Mouse (Mus musculus) forebrain, embryonic 14.5 days (tissue): ENCODE measurements around the gene Brms1l. TPM values are rescaled to one million over a fixed set of nuclear protein-coding genes. Genes with fewer than 3 reads are reported as not detected.

Experiments used
- ATAC-seq: fragments of 200-750 bp; cut with Nextera tagmentation; 2 replicates; pipeline ENCODE4 v1.8.0; 2017; ENCODE audit warnings: mild to moderate bottlenecking, moderate library complexity
- DNase-seq: peaks from one replicate; pipeline ENCODE4 v3.0.0-alpha.2; 2015; ENCODE audit warnings: low spot score
- H3K27ac ChIP-seq: fragments of 300-500 bp; sonication (generic); 2 replicates; pipeline ENCODE4 v1.5.1; 2014; ENCODE audit warnings: low read depth, mild to moderate bottlenecking, control low read depth, low read length, moderate library complexity
- H3K27me3 ChIP-seq: fragments of 300-500 bp; sonication (generic); replicated peaks from 2 replicates; pipeline ENCODE4 v1.6.1; 2014; ENCODE audit warnings: low read length, control low read depth, mixed read lengths; ENCODE audit not compliant: control insufficient read depth, insufficient read depth
- H3K36me3 ChIP-seq: fragments of 300-500 bp; sonication (generic); 2 replicates; pipeline ENCODE4 v1.6.1; 2014; ENCODE audit warnings: low read length, control low read depth; ENCODE audit not compliant: control insufficient read depth, insufficient read depth
- H3K4me1 ChIP-seq: fragments of 300-500 bp; sonication (generic); 2 replicates; pipeline ENCODE4 v1.6.1; 2014; ENCODE audit warnings: antibody characterized with exemption, low read length, control low read depth; ENCODE audit not compliant: control insufficient read depth, insufficient read depth
- H3K4me2 ChIP-seq: fragments of 300-500 bp; sonication (generic); 2 replicates; pipeline ENCODE4 v1.6.1; 2014; ENCODE audit warnings: mild to moderate bottlenecking, control low read depth, low read length
- H3K4me3 ChIP-seq: fragments of 300-500 bp; sonication (generic); 2 replicates; pipeline ENCODE4 v1.5.1; 2014; ENCODE audit warnings: low read depth, low read length, control low read depth
- H3K9ac ChIP-seq: fragments of 300-500 bp; sonication (generic); 2 replicates; pipeline ENCODE4 v1.6.1; 2014; ENCODE audit warnings: mild to moderate bottlenecking, low read length, control low read depth, moderate library complexity
- H3K9me3 ChIP-seq: fragments of 300-500 bp; sonication (generic); replicated peaks from 2 replicates; pipeline ENCODE4 v1.6.1; 2016; ENCODE audit warnings: low read length, control low read depth, mixed read lengths; ENCODE audit not compliant: control insufficient read depth
- WGBS: fragments of 180-500 bp; shearing (Covaris S2); extraction: QIAGEN DNeasy Blood & Tissue Kit; methylation state at CpG from one replicate; pipeline ENCODE4 v1.1.7; 2014; 5-methylcytosine and 5-hydroxymethylcytosine counted together
- microRNA-seq: library from miRNA; unstranded; fragments of <30 nt; microRNA quantifications from one replicate; pipeline ENCODE4, GENCODE M21; 2016
- polyA plus RNA-seq: library from polyadenylated mRNA; unstranded; fragments of >200 nt; fragmentation: Nextera tagmentation; extraction: Ambion mirVana; gene quantifications from 2 replicates; pipeline ENCODE4 v1.2.1, GENCODE M21; 2014

Brms1l gene
- polyA plus RNA-seq, 1 experiment from 2014 or later = 45.1 TPM

- Histone ChIP-seq H3K27me3 (no peaks in the 10 kb centered on the region), H3K27ac (no peak overlapping the region), H3K36me3 (no peaks in the 10 kb centered on the region), H3K9ac (no peak overlapping the region), H3K9me3 (no peaks in the 10 kb centered on the region), H3K4me2 (no peak overlapping the region), H3K4me1 (no peaks in the 10 kb centered on the region), H3K4me3 (no peak overlapping the region)
- WGBS = 83% methylated on average over 1 of the region's 1 CpGs
- ATAC-seq = no peak
- DNase-seq = no peak
Measured at GRCm38 (mm10) chr12:55904801-55905200, 68.7 kb downstream of the Brms1l start.

DNA sequence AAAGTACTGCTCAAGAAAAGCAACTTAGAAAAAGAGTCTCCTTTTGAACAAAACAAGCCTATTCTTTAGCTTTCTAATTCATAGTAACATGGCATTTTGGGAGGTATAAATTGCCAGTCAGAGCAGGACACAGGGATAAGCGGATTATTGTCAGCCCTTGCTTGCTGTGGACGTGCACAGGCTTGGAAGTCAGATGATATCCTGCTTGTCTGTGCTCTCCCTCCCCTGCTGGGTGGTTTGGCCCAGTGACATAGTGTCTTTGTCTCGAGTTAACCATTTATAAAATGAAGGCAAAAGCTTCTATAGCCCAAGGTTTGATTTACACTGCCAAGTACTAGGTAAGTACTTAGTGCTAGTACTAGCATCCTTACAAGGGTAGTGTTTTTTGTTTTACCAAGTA is 76.0 kb downstream of the Brms1l start:
- no peaks in the 10 kb centered on the region for H3K27me3 ChIP-seq
- H3K36me3 ChIP-seq = no peaks in the 10 kb centered on the region
- DNase-seq (no peak), ATAC-seq (no peak)
- peaks cover 3% of the 10 kb centered on the region; the same call in 1 of the 2 replicates for H3K4me1 ChIP-seq
- no peak overlapping the region for H3K4me3 ChIP-seq
- no peak overlapping the region for H3K27ac ChIP-seq
- H3K4me2 ChIP-seq = no peak overlapping the region
- no peaks in the 10 kb centered on the region for H3K9me3 ChIP-seq
- H3K9ac ChIP-seq = no peak overlapping the region
- WGBS = 12% methylated on average over 3 of the region's 3 CpGs

DNA sequence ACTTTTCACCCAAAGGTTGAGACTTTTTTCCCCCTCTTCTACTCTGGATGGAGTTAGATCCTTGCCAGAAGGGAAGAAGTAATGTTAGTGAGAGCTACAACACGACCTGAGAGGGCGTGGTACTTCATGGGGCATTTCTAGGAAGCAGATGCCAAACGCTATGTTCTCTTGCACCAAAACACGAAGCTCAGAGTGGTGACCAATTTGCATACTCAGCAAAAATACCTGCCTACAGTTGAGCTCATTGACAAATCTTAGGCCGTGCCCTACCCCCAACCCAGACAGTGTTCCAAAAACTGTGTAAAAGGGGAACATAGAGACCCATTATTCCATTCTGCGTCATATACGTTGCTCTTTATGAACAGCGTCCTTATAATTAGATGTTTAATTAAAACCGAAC is 77.1 kb downstream of the Brms1l start:
- DNase-seq (no peak), ATAC-seq (no peak)
- no peak overlapping the region for H3K4me3 ChIP-seq
- H3K36me3 ChIP-seq = no peaks in the 10 kb centered on the region
- H3K27ac ChIP-seq = no peak overlapping the region
- WGBS = 40% methylated on average over 9 of the region's 9 CpGs
- no peaks in the 10 kb centered on the region for H3K27me3 ChIP-seq
- H3K9me3 ChIP-seq = no peaks in the 10 kb centered on the region
- H3K9ac ChIP-seq = no peak overlapping the region
- H3K4me2 ChIP-seq = no peak overlapping the region
- H3K4me1 ChIP-seq = peaks cover 3% of the 10 kb centered on the region; the same call in 1 of the 2 replicates

- 17% methylated on average over 8 of the region's 8 CpGs for WGBS
- no peak overlapping the region for H3K4me2 ChIP-seq
- H3K27me3 ChIP-seq = no peaks in the 10 kb centered on the region
- H3K36me3 ChIP-seq = no peaks in the 10 kb centered on the region
- H3K4me3 ChIP-seq = no peak overlapping the region
- DNase-seq = no peak
- ATAC-seq = no peak
- H3K4me1 ChIP-seq = peaks cover 3% of the 10 kb centered on the region; the same call in 1 of the 2 replicates
- H3K9me3 ChIP-seq = no peaks in the 10 kb centered on the region
- no peak overlapping the region for H3K9ac ChIP-seq
- H3K27ac ChIP-seq = no peak overlapping the region
Measured at GRCm38 (mm10) chr12:55916250-55916649, 80.1 kb downstream of the Brms1l start.

DNA sequence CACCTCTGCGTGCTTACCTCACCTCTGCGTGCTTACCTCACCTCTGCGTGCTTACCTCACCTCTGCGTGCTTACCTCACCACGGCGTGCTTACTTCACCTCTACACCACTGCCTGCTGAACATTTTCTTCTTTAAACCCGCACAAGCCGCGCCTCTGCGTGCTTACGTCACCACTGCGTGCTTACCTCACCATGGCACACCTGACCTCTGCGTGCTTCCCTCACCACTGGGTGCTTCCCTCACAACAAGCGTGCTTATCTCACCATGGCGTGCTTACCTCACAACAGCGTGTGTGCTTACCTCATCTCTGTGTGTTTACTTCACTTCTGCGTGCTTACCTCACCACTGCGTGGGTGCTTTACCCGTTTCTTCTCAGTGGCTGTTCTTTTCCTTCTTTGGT is 80.9 kb downstream of the Brms1l start:
- Histone ChIP-seq H3K4me3 (no peak overlapping the region), H3K9me3 (no peaks in the 10 kb centered on the region), H3K36me3 (no peaks in the 10 kb centered on the region), H3K4me1 (peaks cover 3% of the 10 kb centered on the region; the same call in 1 of the 2 replicates), H3K9ac (no peak overlapping the region), H3K27ac (no peak overlapping the region), H3K27me3 (no peaks in the 10 kb centered on the region), H3K4me2 (no peak overlapping the region)
- DNase-seq (no peak), ATAC-seq (no peak)
- WGBS = 95% methylated on average over 19 of the region's 19 CpGs

Small RNA genes lying within 50 kb of the gene (microRNA-seq; reads per million reads assigned to microRNA genes)
- gene Gm23394 = 2.3 reads per million, percentile 13 among the genes with 10 or more reads in this experiment

Other genes with a start within 250 kb of the Brms1l start
- 1.9 and 2.3 TPM in 2 replicates for gene Insm2, start 236.9 kb upstream of the Brms1l start, polyA plus RNA-seq
- 16.6 and 22.2 TPM in 2 replicates for gene Ralgapa1, start 15.2 kb upstream of the Brms1l start, polyA plus RNA-seq